Mouse (Mus musculus) stomach, adult 2 months (tissue): ENCODE data around the gene Gm21028. TPM values are rescaled to one million over a fixed set of nuclear protein-coding genes. Genes with fewer than 3 reads are reported as not detected.

Experiments used
- polyA plus RNA-seq: library from polyadenylated mRNA; depleted of rRNA; stranded (reverse); fragments of >200 nt; gene quantifications from 2 replicates; pipeline ENCODE4 v1.2.3, GENCODE M21; 2012; rRNA removed

Gene Gm21028
- not detected in 2 replicates for polyA plus RNA-seq

DNA sequence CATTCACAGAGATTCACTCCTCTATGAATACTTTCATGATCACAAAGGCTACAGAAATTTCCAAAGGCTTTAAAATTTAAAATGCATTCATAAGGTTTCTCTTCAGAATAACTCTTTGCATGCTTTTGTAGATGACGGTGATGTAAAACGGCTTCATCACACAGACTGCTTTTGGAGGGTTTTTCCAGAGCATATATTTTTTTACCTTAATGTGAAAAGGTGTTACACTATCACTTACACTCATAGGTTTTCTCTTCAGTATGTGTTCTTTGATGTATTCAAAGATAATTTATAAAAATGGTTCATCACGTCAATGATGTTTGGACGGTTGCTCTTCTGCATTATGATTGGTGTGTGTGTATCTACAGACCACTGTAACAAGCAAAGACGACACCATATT, at the start of gene Gm21028:
Gene Gm21028 (minus strand): TSS at position 101 of the 400 bp plus-strand sequence.

DNA sequence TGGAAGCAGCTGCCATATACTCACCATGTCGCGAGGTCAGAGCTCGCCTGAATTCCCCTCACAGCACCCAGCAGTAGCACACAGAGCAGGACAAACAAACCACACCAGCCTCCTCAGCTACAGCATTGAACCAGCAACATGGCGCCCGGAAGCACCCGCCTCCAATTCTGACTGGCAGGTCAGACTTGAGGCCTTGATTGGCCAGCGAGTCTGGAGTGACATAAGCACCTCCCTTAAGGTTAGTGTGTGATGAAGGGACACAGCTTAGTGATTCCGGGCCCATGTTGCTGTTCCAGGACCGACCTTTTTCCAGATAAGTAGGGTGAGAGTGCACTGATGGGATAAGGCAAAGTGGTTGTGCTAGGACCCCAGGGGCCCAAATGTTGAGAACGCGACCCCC, 14.0 kb upstream of the Gm21028 start, which contains the start of gene Zfp977:
Gene Zfp977 (minus strand): TSS at position 135 of the 400 bp plus-strand sequence.

Other genes starting within 250 kb of the Gm21028 start
- gene 4933421I07Rik, start 130.5 kb downstream of the Gm21028 start, polyA plus RNA-seq: not detected in 2 replicates
- gene Zfp141, start 72.8 kb downstream of the Gm21028 start, polyA plus RNA-seq: 0.27 and 0.46 TPM in 2 replicates
- not detected in 2 replicates for gene Zfp977, start 14.0 kb upstream of the Gm21028 start, polyA plus RNA-seq
- 0.01 and 0.08 TPM in 2 replicates for gene Zfp976, start 64.0 kb upstream of the Gm21028 start, polyA plus RNA-seq
- 0.04 and 0.12 TPM in 2 replicates for gene Zfp975, start 114.2 kb upstream of the Gm21028 start, polyA plus RNA-seq
- not detected in 2 replicates for gene Gm17067, start 148.4 kb upstream of the Gm21028 start, polyA plus RNA-seq
- gene Vmn2r62, start 214.9 kb upstream of the Gm21028 start, polyA plus RNA-seq: not detected in 2 replicates